Mouse (Mus musculus): ENCODE results near the gene Polr3b.

Polr3b gene

GRCm38 (mm10) chr10:84615076-84615475, 7.0 kb upstream of the Polr3b start:
- H3K9me3 ChIP-seq (ENCODE audit: low read length) = peaks cover 4% of the 10 kb centered on the region; the same call in 1 of the 2 replicates
- H3K4me3 ChIP-seq (replicated peaks; ENCODE audit: low read length) = no peak overlapping the region

GRCm38 (mm10) chr10:84631182-84631581, 9.1 kb downstream of the Polr3b start:
- H3K36me3 ChIP-seq (ENCODE audit: insufficient read depth, low read length) = peaks cover 94% of the 10 kb centered on the region
- no peak overlapping the region for H3K4me3 ChIP-seq (replicated peaks; ENCODE audit: low read length)
- H3K27me3 ChIP-seq (ENCODE audit: insufficient read depth, low read length) = no peaks in the 10 kb centered on the region
- H3K4me1 ChIP-seq (replicated peaks; ENCODE audit: low read depth, low read length) = no peaks in the 10 kb centered on the region
- H3K9me3 ChIP-seq (ENCODE audit: low read length) = no peaks in the 10 kb centered on the region
- TF ChIP-seq CTCF (conservative IDR thresholded peaks at IDR 0.05; ENCODE audit: low read length) (peak; percentile 78), NANOG (IDR thresholded peaks at IDR 0.05; ENCODE audit: borderline replicate concordance, low read length) (no peak), POU5F1 (IDR thresholded peaks at IDR 0.05; ENCODE audit: borderline replicate concordance, low read length) (no peak)

More at GRCm38 (mm10) chr10:84615076-84615475, 7.0 kb upstream of the Polr3b start:
- TF ChIP-seq POU5F1 (IDR thresholded peaks at IDR 0.05; ENCODE audit: borderline replicate concordance, low read length) (no peak), NANOG (IDR thresholded peaks at IDR 0.05; ENCODE audit: borderline replicate concordance, low read length) (no peak), CTCF (conservative IDR thresholded peaks at IDR 0.05; ENCODE audit: low read length) (no peak)
- peaks cover 4% of the 10 kb centered on the region; the same call in 1 of the 2 replicates for H3K4me1 ChIP-seq (replicated peaks; ENCODE audit: low read depth, low read length)
- H3K27me3 ChIP-seq (ENCODE audit: insufficient read depth, low read length) = no peaks in the 10 kb centered on the region
- H3K36me3 ChIP-seq (ENCODE audit: insufficient read depth, low read length) = no peaks in the 10 kb centered on the region; the same call in 1 of the 2 replicates

DNA sequence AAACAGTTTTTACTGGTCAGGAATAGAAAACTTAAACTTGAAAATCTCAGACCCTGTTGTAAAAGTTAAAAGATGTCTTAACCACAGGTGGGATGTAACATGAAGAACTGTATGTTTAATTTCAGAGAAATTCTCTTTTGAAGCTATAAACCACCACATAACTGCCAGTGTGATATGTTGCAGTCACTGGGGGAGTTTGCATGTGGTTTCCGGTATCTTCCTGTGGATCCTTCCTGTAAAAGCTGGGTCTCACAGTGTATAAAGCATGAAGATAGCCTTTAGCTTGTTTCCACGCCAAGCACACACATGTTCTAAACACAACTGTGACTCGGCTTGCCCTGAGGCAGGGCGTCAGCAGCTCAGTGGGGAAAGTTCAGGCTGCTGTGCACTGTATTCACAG, 9.9 kb downstream of the Polr3b start:
- TF ChIP-seq POU5F1 (IDR thresholded peaks at IDR 0.05; ENCODE audit: borderline replicate concordance, low read length) = no peak
- no peak for TF ChIP-seq NANOG (IDR thresholded peaks at IDR 0.05; ENCODE audit: borderline replicate concordance, low read length)
- no peak for TF ChIP-seq CTCF (conservative IDR thresholded peaks at IDR 0.05; ENCODE audit: low read length)
- H3K4me1 ChIP-seq (replicated peaks; ENCODE audit: low read depth, low read length) = no peaks in the 10 kb centered on the region
- H3K9me3 ChIP-seq (ENCODE audit: low read length) = no peaks in the 10 kb centered on the region
- H3K27me3 ChIP-seq (ENCODE audit: insufficient read depth, low read length) = no peaks in the 10 kb centered on the region
- no peak overlapping the region for H3K4me3 ChIP-seq (replicated peaks; ENCODE audit: low read length)
- H3K36me3 ChIP-seq (ENCODE audit: insufficient read depth, low read length) = peaks cover 94% of the 10 kb centered on the region

DNA sequence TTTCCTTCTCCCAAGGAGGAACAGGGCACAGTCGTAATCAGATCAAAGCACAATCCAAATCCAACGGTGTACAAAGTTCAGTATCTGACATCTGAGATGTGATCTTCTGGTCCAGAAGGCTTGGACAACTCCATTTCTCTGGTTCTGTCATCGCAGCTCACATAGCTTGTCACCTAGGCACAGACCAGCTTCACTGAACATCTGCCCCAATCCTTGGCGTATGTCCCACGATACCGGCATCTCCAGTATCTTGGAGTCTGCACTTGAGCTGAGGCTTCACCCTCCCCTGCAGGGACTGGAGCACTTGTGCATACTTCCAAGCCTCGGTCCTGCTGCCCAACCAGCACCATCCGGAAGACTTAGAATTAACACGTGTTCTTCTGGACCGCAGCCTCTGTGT, 14.6 kb downstream of the Polr3b start:
- no peaks in the 10 kb centered on the region for H3K27me3 ChIP-seq (ENCODE audit: insufficient read depth, low read length)
- peaks cover 21% of the 10 kb centered on the region for H3K4me1 ChIP-seq (replicated peaks; ENCODE audit: low read depth, low read length)
- TF ChIP-seq POU5F1 (IDR thresholded peaks at IDR 0.05; ENCODE audit: borderline replicate concordance, low read length) = no peak
- TF ChIP-seq CTCF (conservative IDR thresholded peaks at IDR 0.05; ENCODE audit: low read length) = no peak
- no peak for TF ChIP-seq NANOG (IDR thresholded peaks at IDR 0.05; ENCODE audit: borderline replicate concordance, low read length)
- no peaks in the 10 kb centered on the region for H3K9me3 ChIP-seq (ENCODE audit: low read length)
- peaks cover 98% of the 10 kb centered on the region for H3K36me3 ChIP-seq (ENCODE audit: insufficient read depth, low read length)
- H3K4me3 ChIP-seq (replicated peaks; ENCODE audit: low read length) = no peak overlapping the region

DNA sequence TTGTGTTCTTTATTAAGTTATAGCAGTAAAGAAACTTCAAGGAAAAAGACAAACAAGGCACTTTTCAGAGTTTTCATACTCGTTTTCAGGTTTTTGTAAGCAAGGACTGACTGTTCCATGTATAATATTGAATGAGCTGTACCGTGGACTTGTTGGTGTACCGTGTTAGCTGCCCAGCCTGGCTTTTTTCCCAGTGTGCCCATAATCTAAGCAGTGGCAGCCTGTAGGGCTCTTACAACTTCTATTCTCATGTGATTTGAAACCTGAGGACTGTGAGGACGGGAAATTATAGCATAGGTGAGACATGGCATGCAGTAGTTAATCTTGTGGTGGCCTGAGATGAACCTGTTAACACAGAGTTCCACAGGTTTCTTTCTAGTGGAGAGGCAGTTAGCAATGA, 16.3 kb downstream of the Polr3b start:
- H3K4me3 ChIP-seq (replicated peaks; ENCODE audit: low read length) = no peak overlapping the region
- H3K27me3 ChIP-seq (ENCODE audit: insufficient read depth, low read length) = no peaks in the 10 kb centered on the region
- peaks cover 90% of the 10 kb centered on the region for H3K36me3 ChIP-seq (ENCODE audit: insufficient read depth, low read length)
- H3K4me1 ChIP-seq (replicated peaks; ENCODE audit: low read depth, low read length) = peaks cover 27% of the 10 kb centered on the region
- no peaks in the 10 kb centered on the region for H3K9me3 ChIP-seq (ENCODE audit: low read length)
- TF ChIP-seq NANOG (IDR thresholded peaks at IDR 0.05; ENCODE audit: borderline replicate concordance, low read length) (no peak), CTCF (conservative IDR thresholded peaks at IDR 0.05; ENCODE audit: low read length) (no peak), POU5F1 (IDR thresholded peaks at IDR 0.05; ENCODE audit: borderline replicate concordance, low read length) (no peak)

GRCm38 (mm10) chr10:84639525-84640287, 17.6 kb downstream of the Polr3b start:
- no peak for TF ChIP-seq POU5F1 (IDR thresholded peaks at IDR 0.05; ENCODE audit: borderline replicate concordance, low read length)
- H3K36me3 ChIP-seq (ENCODE audit: insufficient read depth, low read length) = peaks cover 89% of the 10 kb centered on the region
- H3K27me3 ChIP-seq (ENCODE audit: insufficient read depth, low read length) = no peaks in the 10 kb centered on the region
- no peaks in the 10 kb centered on the region for H3K9me3 ChIP-seq (ENCODE audit: low read length)
- H3K4me3 ChIP-seq (replicated peaks; ENCODE audit: low read length) = no peak overlapping the region
- H3K4me1 ChIP-seq (replicated peaks; ENCODE audit: low read depth, low read length) = peaks cover 27% of the 10 kb centered on the region

- Histone ChIP-seq H3K4me3 (replicated peaks; ENCODE audit: low read length) (no peak overlapping the region), H3K4me1 (replicated peaks; ENCODE audit: low read depth, low read length) (peaks cover 27% of the 10 kb centered on the region), H3K36me3 (ENCODE audit: insufficient read depth, low read length) (peaks cover 89% of the 10 kb centered on the region), H3K9me3 (ENCODE audit: low read length) (no peaks in the 10 kb centered on the region), H3K27me3 (ENCODE audit: insufficient read depth, low read length) (no peaks in the 10 kb centered on the region)
- TF ChIP-seq CTCF (conservative IDR thresholded peaks at IDR 0.05; ENCODE audit: low read length) (no peak), NANOG (IDR thresholded peaks at IDR 0.05; ENCODE audit: borderline replicate concordance, low read length) (no peak), POU5F1 (IDR thresholded peaks at IDR 0.05; ENCODE audit: borderline replicate concordance, low read length) (no peak)
Observed at GRCm38 (mm10) chr10:84640861-84641260, 18.8 kb downstream of the Polr3b start.

DNA sequence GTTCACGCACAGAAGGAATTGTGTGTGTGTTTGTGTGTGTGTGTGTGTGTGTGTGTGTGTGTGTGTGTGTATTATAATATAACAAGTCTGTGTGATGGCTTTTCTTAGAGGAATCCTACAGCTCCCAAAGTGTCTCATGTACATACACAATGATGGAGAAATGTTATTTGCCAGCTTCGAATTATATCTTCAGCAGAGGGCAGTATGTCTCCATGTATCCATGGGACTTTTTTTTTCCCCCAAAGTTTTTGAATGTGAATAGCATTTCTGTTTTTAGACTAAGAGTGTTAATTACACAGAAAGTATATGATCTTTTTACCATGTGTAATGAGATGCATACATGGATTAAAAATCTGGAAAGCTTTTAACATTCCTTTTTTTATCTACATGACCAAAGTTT, 19.5 kb downstream of the Polr3b start:
- no peak overlapping the region for H3K4me3 ChIP-seq (replicated peaks; ENCODE audit: low read length)
- H3K36me3 ChIP-seq (ENCODE audit: insufficient read depth, low read length) = peaks cover 89% of the 10 kb centered on the region
- H3K27me3 ChIP-seq (ENCODE audit: insufficient read depth, low read length) = no peaks in the 10 kb centered on the region
- no peak for TF ChIP-seq NANOG (IDR thresholded peaks at IDR 0.05; ENCODE audit: borderline replicate concordance, low read length)
- no peak for TF ChIP-seq POU5F1 (IDR thresholded peaks at IDR 0.05; ENCODE audit: borderline replicate concordance, low read length)
- TF ChIP-seq CTCF (conservative IDR thresholded peaks at IDR 0.05; ENCODE audit: low read length) = no peak
- peaks cover 30% of the 10 kb centered on the region for H3K4me1 ChIP-seq (replicated peaks; ENCODE audit: low read depth, low read length)
- H3K9me3 ChIP-seq (ENCODE audit: low read length) = no peaks in the 10 kb centered on the region

- Histone ChIP-seq H3K27me3 (ENCODE audit: insufficient read depth, low read length) (no peaks in the 10 kb centered on the region), H3K36me3 (ENCODE audit: insufficient read depth, low read length) (peaks cover 89% of the 10 kb centered on the region), H3K4me3 (replicated peaks; ENCODE audit: low read length) (no peak overlapping the region), H3K4me1 (replicated peaks; ENCODE audit: low read depth, low read length) (peaks cover 17% of the 10 kb centered on the region; the same call in 1 of the 2 replicates), H3K9me3 (ENCODE audit: low read length) (no peaks in the 10 kb centered on the region)
- TF ChIP-seq CTCF (conservative IDR thresholded peaks at IDR 0.05; ENCODE audit: low read length) (no peak), NANOG (IDR thresholded peaks at IDR 0.05; ENCODE audit: borderline replicate concordance, low read length) (no peak), POU5F1 (IDR thresholded peaks at IDR 0.05; ENCODE audit: borderline replicate concordance, low read length) (no peak)
Observed at GRCm38 (mm10) chr10:84645940-84646339, 23.8 kb downstream of the Polr3b start.
